26 mouse cellular contexts compared by ENCODE assay signal in genomic region chr9:44647656-44648055, GRCm38 (mm10). TPM values are rescaled to one million over a fixed set of nuclear protein-coding genes. Genes with fewer than 3 reads are reported as not detected.
DNase-seq lines count a peak whose midpoint lies in the region; ATAC-seq and TF ChIP-seq lines count a peak whose summit lies in the region.
"Had no signal": no experiment of that assay in that cellular context is flagged by ENCODE, and none has a peak within 500 bp of the region (broad histone marks: within the 10 kb centered on the region; RNA-seq: fewer than 3 reads in every experiment).

No protein-coding gene starts in this region.

- TF ChIP-seq POLR2A in heart, adult 2 months (IDR thresholded peaks at IDR 0.05; ENCODE audit: insufficient read depth, low read depth, low read length) = no peak

- TF ChIP-seq EP300 in heart, adult 2 months (IDR thresholded peaks at IDR 0.05; ENCODE audit: insufficient read depth, low read depth, low read length) = no peak

- H3K4me1 ChIP-seq in heart, adult 2 months (ENCODE audit: control insufficient read depth, insufficient read depth, low read length) = peaks cover 2% of the 10 kb centered on the region; the same call in 1 of the 2 replicates
- no peaks in the 10 kb centered on the region for H3K4me1 ChIP-seq in intestine, embryonic 14.5 days (replicated peaks; ENCODE audit: control insufficient read depth, insufficient read depth, low read length)
- H3K4me1 ChIP-seq in intestine, embryonic 15.5 days (replicated peaks) = no peaks in the 10 kb centered on the region
- H3K4me1 ChIP-seq: embryonic facial prominence, embryonic 10.5 days; embryonic facial prominence, embryonic 12.5 days; forebrain, embryonic 12.5 days; forebrain, embryonic 15.5 days had no signal

- no peak overlapping the region for H3K27ac ChIP-seq in heart, adult 2 months
- H3K27ac ChIP-seq in intestine, embryonic 14.5 days (ENCODE audit: low read depth) = no peak overlapping the region
- H3K27ac ChIP-seq in intestine, embryonic 15.5 days = no peak overlapping the region
- H3K27ac ChIP-seq: embryonic facial prominence, embryonic 10.5 days; embryonic facial prominence, embryonic 12.5 days; forebrain, embryonic 12.5 days; forebrain, embryonic 15.5 days had no signal

- peak; percentile 68 for DNase-seq in heart, adult 11 months
- no peak for DNase-seq in heart, adult 2 months
- peak; percentile 24 for DNase-seq in intestine, embryonic 14.5 days (ENCODE audit: low spot score)
- DNase-seq in retina, embryonic 14.5 days (ENCODE audit: low spot score) = no peak
- DNase-seq: adrenal gland, adult 8-10 months; adrenal gland, postnatal 14 days; adrenal gland, postnatal 36 days; B cell, adult 2 months; cerebellum, adult 11-12 months; cerebellum, adult 2 months; cerebellum, adult 9-10 months; cerebellum, postnatal 10 days; cerebellum, postnatal 25 days; forebrain, postnatal 0 days had no signal

- H3K36me3 ChIP-seq in heart, adult 2 months (ENCODE audit: control insufficient read depth, insufficient read depth, low read length) = no peaks in the 10 kb centered on the region
- H3K36me3 ChIP-seq in intestine, embryonic 14.5 days (ENCODE audit: control insufficient read depth, insufficient read depth, low read length) = no peaks in the 10 kb centered on the region
- no peaks in the 10 kb centered on the region for H3K36me3 ChIP-seq in intestine, embryonic 15.5 days
- H3K36me3 ChIP-seq: embryonic facial prominence, embryonic 10.5 days; embryonic facial prominence, embryonic 12.5 days; forebrain, embryonic 12.5 days; forebrain, embryonic 15.5 days; G1E had no signal

- no peak overlapping the region for H3K4me2 ChIP-seq in intestine, embryonic 14.5 days (ENCODE audit: low read length)
- H3K4me2 ChIP-seq in intestine, embryonic 15.5 days (replicated peaks) = no peak overlapping the region
- H3K4me2 ChIP-seq: embryonic facial prominence, embryonic 12.5 days; forebrain, embryonic 12.5 days; forebrain, embryonic 15.5 days had no signal

- no peaks in the 10 kb centered on the region for H3K9me3 ChIP-seq in intestine, embryonic 14.5 days (ENCODE audit: control insufficient read depth, low read length)
- H3K9me3 ChIP-seq in intestine, embryonic 15.5 days = no peaks in the 10 kb centered on the region
- H3K9me3 ChIP-seq: embryonic facial prominence, embryonic 10.5 days; embryonic facial prominence, embryonic 12.5 days; forebrain, embryonic 12.5 days; forebrain, embryonic 15.5 days; G1E had no signal

- intact Hi-C loops in heart, adult 2 months (cut with DNase I) = no loop called here

- 80% methylated on average over 4 of the region's 4 CpGs for WGBS in heart, adult 2 months
- WGBS in intestine, embryonic 14.5 days = 75% methylated on average over 4 of the region's 4 CpGs
- WGBS in intestine, embryonic 15.5 days = 81% methylated on average over 4 of the region's 4 CpGs

- no peaks in the 10 kb centered on the region for H3K27me3 ChIP-seq in heart, adult 2 months (ENCODE audit: control insufficient read depth, insufficient read depth, low read length)
- H3K27me3 ChIP-seq in intestine, embryonic 14.5 days (replicated peaks; ENCODE audit: control insufficient read depth, insufficient read depth, low read length) = no peaks in the 10 kb centered on the region
- H3K27me3 ChIP-seq in intestine, embryonic 15.5 days (replicated peaks) = no peaks in the 10 kb centered on the region
- H3K27me3 ChIP-seq: embryonic facial prominence, embryonic 12.5 days; forebrain, embryonic 12.5 days; forebrain, embryonic 15.5 days; Patski had no signal

- no peak overlapping the region for H3K4me3 ChIP-seq in heart, adult 2 months
- no peak overlapping the region for H3K4me3 ChIP-seq in intestine, embryonic 14.5 days (ENCODE audit: low read depth, low read length)
- no peak overlapping the region for H3K4me3 ChIP-seq in intestine, embryonic 15.5 days (replicated peaks)
- H3K4me3 ChIP-seq: embryonic facial prominence, embryonic 10.5 days; embryonic facial prominence, embryonic 12.5 days; forebrain, embryonic 12.5 days; forebrain, embryonic 15.5 days had no signal

- TF ChIP-seq CTCF in heart, adult 2 months (IDR thresholded peaks at IDR 0.05) = no peak

- H3K79me2 ChIP-seq in heart, adult 2 months (replicated peaks; ENCODE audit: control insufficient read depth, insufficient read depth, low read length) = no peaks in the 10 kb centered on the region

- no peak for ATAC-seq in intestine, embryonic 14.5 days (replicated peaks; ENCODE audit: low FRiP score, low TSS enrichment, low read depth)
- no peak for ATAC-seq in intestine, embryonic 15.5 days
- ATAC-seq: activated CD4-positive, CD25-positive, alpha-beta regulatory T cell, adult 4 months; CD4-positive, CD25-positive, alpha-beta regulatory T cell, adult 4 months; forebrain, embryonic 15.5 days; forebrain, postnatal 0 days; Patski had no signal

- H3K9ac ChIP-seq in heart, adult 2 months (ENCODE audit: low read depth, low read length) = no peak overlapping the region
- no peak overlapping the region for H3K9ac ChIP-seq in intestine, embryonic 14.5 days (ENCODE audit: low read length)
- H3K9ac ChIP-seq in intestine, embryonic 15.5 days = no peak overlapping the region
- H3K9ac ChIP-seq: embryonic facial prominence, embryonic 12.5 days; forebrain, embryonic 12.5 days; forebrain, embryonic 15.5 days; forebrain, postnatal 0 days had no signal

RNA-seq across cellular contexts. Expression of gene Treh, which starts 25.4 kb away (rescaled TPM):
- total RNA-seq in heart, adult 2 months (2021) = not detected
- not detected in 2 replicates for polyA plus RNA-seq in heart, adult 2 months (2012; rRNA removed)
- polyA plus RNA-seq in intestine, embryonic 14.5 days (2014; fragmentation: Nextera tagmentation; extraction: Ambion mirVana) = not detected in 2 replicates
- not detected in 2 replicates for polyA plus RNA-seq in intestine, embryonic 15.5 days (2015; fragmentation: Nextera tagmentation; extraction: Ambion mirVana)
- total RNA-seq: adrenal gland, adult 18-20 months; adrenal gland, adult 8-10 months; adrenal gland, postnatal 14 days; adrenal gland, postnatal 36 days; CH12.LX; forebrain, postnatal 0 days; G1E had no signal
- polyA plus RNA-seq: activated CD4-positive, CD25-positive, alpha-beta regulatory T cell, adult 4 months; CD4-positive, CD25-positive, alpha-beta regulatory T cell, adult 4 months; cerebellum, adult 2 months; embryonic facial prominence, embryonic 10.5 days; embryonic facial prominence, embryonic 12.5 days; embryonic facial prominence, embryonic 14.5 days; forebrain, embryonic 12.5 days; forebrain, embryonic 15.5 days; forebrain, postnatal 0 days; G1E; Patski had no signal

RNA-seq across cellular contexts. Expression of gene Ddx6, which starts 43.0 kb away (rescaled TPM):
- 10 to 100 TPM; 75.6 to 88.4 TPM for total RNA-seq in heart, adult 2 months (2021)
- 14.3 and 26.7 TPM in 2 replicates for polyA plus RNA-seq in heart, adult 2 months (2012; rRNA removed)
- 17.6 and 17.8 TPM in 2 replicates for polyA plus RNA-seq in intestine, embryonic 14.5 days (2014; fragmentation: Nextera tagmentation; extraction: Ambion mirVana)
- 14.6 and 14.7 TPM in 2 replicates for polyA plus RNA-seq in intestine, embryonic 15.5 days (2015; fragmentation: Nextera tagmentation; extraction: Ambion mirVana)

Comparison
In these comparisons a context has a peak if more than half of its experiments do, and no peak if none do; other contexts are left out.
1. DNase-seq: peak in heart, adult 11 months (single experiment) and intestine, embryonic 14.5 days (single experiment); none in heart, adult 2 months (0 of 2) and retina, embryonic 14.5 days (single experiment).